Mouse (Mus musculus) CH12.LX (cell line): Measurements from ENCODE around the gene A630001G21Rik. TPM values are rescaled to one million over a fixed set of nuclear protein-coding genes. Genes with fewer than 3 reads are reported as not detected.

ENCODE experiments used
- DNase-seq: peaks from one replicate; pipeline ENCODE4 v3.0.0-alpha.2; 2013; ENCODE audit errors: extremely low read depth
- H3K27ac ChIP-seq: 2 replicates; pipeline ENCODE4 v1.5.1; 2012; ENCODE audit warnings: low read depth, mild to moderate bottlenecking, control low read depth, moderate library complexity; ENCODE audit not compliant: insufficient read depth
- H3K27me3 ChIP-seq: replicated peaks from 2 replicates; pipeline ENCODE3; 2012; ENCODE audit warnings: inconsistent platforms
- H3K36me3 ChIP-seq, 2 experiments: replicated peaks in 1 of 2; 2 replicates each; pipeline versions ENCODE3 to v1.6.1; 2012; ENCODE audit warnings: inconsistent platforms in 1 of 2, low read length in 1 of 2, mild to moderate bottlenecking in 1 of 2, mixed read lengths in 1 of 2, moderate library complexity in 1 of 2; ENCODE audit not compliant: control insufficient read depth in 1 of 2, insufficient read depth in 1 of 2
- H3K4me1 ChIP-seq, 2 experiments: 2 replicates each; pipeline ENCODE4 v1.6.1; 2012; ENCODE audit warnings: inconsistent platforms in 1 of 2, moderate library complexity in 1 of 2; ENCODE audit not compliant: insufficient read depth in 2 of 2, control insufficient read depth in 1 of 2
- H3K4me2 ChIP-seq: 2 replicates; pipeline ENCODE4 v1.6.1; 2012; ENCODE audit warnings: low read depth, mild to moderate bottlenecking, control low read depth; ENCODE audit not compliant: poor library complexity, insufficient read depth, severe bottlenecking
- H3K4me3 ChIP-seq, 3 experiments: fragments of 150-350 bp in 1 of 3; sonication (generic) in 1 of 3; replicated peaks in 1 of 3; 2 replicates each; pipeline versions ENCODE3 to v1.5.1; 2011 to 2012; ENCODE audit warnings: low read depth in 2 of 3, low read length in 2 of 3, mild to moderate bottlenecking in 2 of 3, moderate library complexity in 2 of 3, control low read depth in 1 of 3, improper control_type of control experiment in 1 of 3, inconsistent platforms in 1 of 3, mixed read lengths in 1 of 3; ENCODE audit not compliant: poor library complexity in 1 of 3
- H3K79me2 ChIP-seq: replicated peaks from 2 replicates; pipeline ENCODE4 v1.6.1; 2012; ENCODE audit warnings: mild to moderate bottlenecking, moderate library complexity; ENCODE audit not compliant: control insufficient read depth, poor library complexity, insufficient read depth, severe bottlenecking; ENCODE audit errors: extremely low read depth
- H3K9ac ChIP-seq: 2 replicates; pipeline ENCODE4 v1.6.1; 2012; ENCODE audit warnings: low read depth, mild to moderate bottlenecking, control low read depth, moderate library complexity; ENCODE audit not compliant: insufficient read depth
- H3K9me3 ChIP-seq: replicated peaks from 2 replicates; pipeline ENCODE3; 2012; ENCODE audit warnings: low read length, inconsistent platforms, mixed read lengths
- BHLHE40 ChIP-seq: IDR thresholded peaks from 2 replicates; pipeline ENCODE4 v1.6.1; 2011; ENCODE audit warnings: mild to moderate bottlenecking, low read depth, low read length, improper control_type of control experiment
- E2F4 ChIP-seq: IDR thresholded peaks from 2 replicates; pipeline ENCODE4 v1.6.1; 2011; ENCODE audit warnings: low read depth, low read length, improper control_type of control experiment; ENCODE audit not compliant: insufficient replicate concordance
- GABPA ChIP-seq: IDR thresholded peaks from 2 replicates; pipeline ENCODE4 v1.6.1; 2012; ENCODE audit warnings: low read depth, low read length, improper control_type of control experiment, inconsistent platforms; ENCODE audit not compliant: insufficient replicate concordance
- HCFC1 ChIP-seq: IDR thresholded peaks from 2 replicates; pipeline ENCODE4 v1.6.1; 2012; ENCODE audit warnings: low read depth, mild to moderate bottlenecking, inconsistent platforms, low read length, improper control_type of control experiment
- MEF2A ChIP-seq: IDR thresholded peaks from 2 replicates; pipeline ENCODE4 v1.6.1; 2014; ENCODE audit warnings: low read depth, mild to moderate bottlenecking, inconsistent platforms, low read length, improper control_type of control experiment, borderline replicate concordance
- MYC ChIP-seq: IDR thresholded peaks from 2 replicates; pipeline ENCODE4 v1.6.1; 2011; ENCODE audit warnings: low read depth, mild to moderate bottlenecking, improper control_type of control experiment, low read length
- NELFE ChIP-seq: IDR thresholded peaks from 2 replicates; pipeline ENCODE4 v1.6.1; 2011; ENCODE audit warnings: low read depth, low read length, improper control_type of control experiment
- NRF1 ChIP-seq: IDR thresholded peaks from 2 replicates; pipeline ENCODE4 v1.6.1; 2014; ENCODE audit warnings: low read depth, mild to moderate bottlenecking, inconsistent platforms, low read length, improper control_type of control experiment, moderate library complexity
- PAX5 ChIP-seq: IDR thresholded peaks from 2 replicates; pipeline ENCODE4 v1.6.1; 2012; ENCODE audit warnings: low read length, inconsistent platforms, mixed read lengths
- POLR2AphosphoS2 ChIP-seq: IDR thresholded peaks from 2 replicates; pipeline ENCODE4 v1.6.1; 2011; ENCODE audit warnings: low read depth, low read length, improper control_type of control experiment
- SIN3A ChIP-seq: IDR thresholded peaks from 2 replicates; pipeline ENCODE4 v1.6.1; 2012; ENCODE audit warnings: low read length, improper control_type of control experiment, inconsistent platforms
- SMC3 ChIP-seq: IDR thresholded peaks from 2 replicates; pipeline ENCODE4 v1.6.1; 2011; ENCODE audit warnings: low read depth, low read length, improper control_type of control experiment
- TCF12 ChIP-seq: IDR thresholded peaks from 2 replicates; pipeline ENCODE4 v1.6.1; 2014; ENCODE audit warnings: low read depth, mild to moderate bottlenecking, inconsistent platforms, low read length, improper control_type of control experiment
- USF2 ChIP-seq: conservative IDR thresholded peaks from 2 replicates; pipeline ENCODE4 v1.6.1; 2011; ENCODE audit warnings: low read depth, low read length, improper control_type of control experiment
- ZC3H11A ChIP-seq: IDR thresholded peaks from 2 replicates; pipeline ENCODE4 v1.6.1; 2012; ENCODE audit warnings: low read depth, mild to moderate bottlenecking, inconsistent platforms, low read length, improper control_type of control experiment
- ZMIZ1 ChIP-seq: IDR thresholded peaks from 2 replicates; pipeline ENCODE4 v1.6.1; 2012; ENCODE audit warnings: low read depth, mild to moderate bottlenecking, inconsistent platforms, low read length, improper control_type of control experiment
- ZNF384 ChIP-seq: IDR thresholded peaks from 2 replicates; pipeline ENCODE4 v1.6.1; 2012; ENCODE audit warnings: low read depth, low read length, improper control_type of control experiment, inconsistent platforms
- dilution Hi-C: fragments of 300-500 bp; cut with MboI; formaldehyde crosslinking; loops from 2 replicates; pipeline ENCODE4 v1.14.3; 2020; ENCODE audit warnings: low sequenced_read_pairs; ENCODE audit not compliant: extremely low pct_unique_long_range_greater_than_20kb, extremely low pct_ligation_motif_present
- in situ Hi-C: fragments of 300-500 bp; cut with MboI; formaldehyde crosslinking; loops from 3 replicates; pipeline ENCODE4 v1.14.3; 2019; ENCODE audit warnings: low sequenced_read_pairs, low pct_ligation_motif_present, low pct_unique_long_range_greater_than_20kb, mixed read lengths
- polyA plus RNA-seq: library from polyadenylated mRNA; unstranded; fragments of >175 nt; gene quantifications from 2 replicates; pipeline ENCODE4 v1.2.1, GENCODE M21; 2012; ENCODE audit warnings: low read depth; ENCODE audit not compliant: insufficient read length
- total RNA-seq, 2 experiments: library from RNA; depleted of rRNA; stranded (reverse); fragments of 300-350 nt in 1 of 2; fragments of >200 nt in 1 of 2; gene quantifications; 2 replicates each; pipeline ENCODE4 v1.2.3; 2012 to 2014

A630001G21Rik gene
- total and polyA plus RNA-seq, 3 experiments, result 55.8 to 151 (median 139) TPM

DNA sequence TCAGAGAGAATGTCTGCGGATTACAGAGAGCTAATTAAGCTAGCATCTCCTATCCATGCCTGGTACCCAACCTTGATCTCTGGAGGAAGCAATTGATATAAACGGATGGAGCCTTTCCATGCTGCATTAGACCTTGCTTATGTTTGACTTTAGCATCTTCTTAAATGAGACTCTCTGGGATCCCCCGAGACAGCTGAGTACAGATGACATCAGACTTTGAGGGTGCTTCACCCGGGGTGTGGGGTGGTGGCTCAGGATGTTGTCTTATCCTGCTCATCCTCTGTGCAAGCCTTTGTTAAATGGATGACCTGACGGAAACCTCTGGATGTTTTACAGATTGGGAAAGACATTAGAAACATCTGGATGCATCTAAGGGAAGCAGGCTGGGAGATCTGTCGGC is 48.0 kb downstream of the A630001G21Rik start:
- dilution Hi-C loops, result no loop called here
- no peaks in the 10 kb centered on the region for H3K27me3 ChIP-seq
- DNase-seq, result no peak
- H3K4me2 ChIP-seq, result no peak overlapping the region
- H3K9me3 ChIP-seq, result peaks cover 10% of the 10 kb centered on the region
- no peak overlapping the region for H3K9ac ChIP-seq
- H3K27ac ChIP-seq, result no peak overlapping the region
- no peak for TF ChIP-seq SIN3A
- no peak for TF ChIP-seq SMC3
- no peak for TF ChIP-seq PAX5
- no peak for TF ChIP-seq BHLHE40
- TF ChIP-seq POLR2AphosphoS2, result no peak
- no peak for TF ChIP-seq USF2
- TF ChIP-seq NELFE, result no peak
- TF ChIP-seq ZC3H11A, result no peak
- TF ChIP-seq ZMIZ1, result no peak
- TF ChIP-seq ZNF384, result no peak
- no peak for TF ChIP-seq HCFC1
- TF ChIP-seq NRF1, result no peak
- TF ChIP-seq TCF12, result no peak
- H3K4me3 ChIP-seq, result no peak overlapping the region
- H3K79me2 ChIP-seq, result peaks cover 90% of the 10 kb centered on the region
- in situ Hi-C loops, result no loop called here
- peaks cover 64 to 83% of the 10 kb centered on the region in 2 experiments for H3K36me3 ChIP-seq
- H3K4me1 ChIP-seq, result peaks cover 15 to 51% of the 10 kb centered on the region in 2 experiments

DNA sequence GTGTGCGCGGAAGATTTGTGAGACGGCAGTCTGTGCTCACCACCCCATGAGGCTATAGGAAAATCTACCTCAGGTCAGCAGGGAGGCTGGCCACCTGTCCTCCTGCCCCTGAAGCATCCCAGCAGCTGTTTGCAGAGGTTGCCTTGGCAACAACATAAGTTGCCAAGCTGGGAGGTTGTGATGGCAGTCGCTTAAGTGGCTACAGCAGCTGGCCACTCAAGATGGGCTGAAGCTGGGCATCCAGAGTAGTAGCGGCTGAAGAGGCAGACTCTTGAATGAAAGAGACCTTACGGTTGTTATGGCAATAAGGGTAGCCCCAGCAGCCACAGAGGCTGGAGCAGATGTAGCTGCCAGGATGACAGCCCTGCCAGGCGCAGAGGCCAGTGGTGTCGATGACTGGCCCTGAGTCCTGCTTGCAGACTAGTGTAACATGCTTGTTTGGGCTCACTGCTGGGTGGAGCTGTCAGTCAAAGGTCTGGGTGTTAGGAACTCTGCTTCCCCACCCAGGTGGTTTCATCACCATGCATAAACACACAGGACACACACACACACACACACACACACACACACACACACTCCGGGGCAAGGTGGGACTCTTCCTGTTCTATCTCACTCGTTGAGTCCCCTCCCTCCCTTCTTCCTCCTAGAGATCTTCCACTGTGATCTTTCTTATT is 58.1 kb downstream of the A630001G21Rik start:
- in situ Hi-C loops, result no loop called here
- H3K27ac ChIP-seq, result no peak overlapping the region

More for the DNA sequence above, 58.1 kb downstream of the A630001G21Rik start:
- Histone ChIP-seq H3K79me2 (peaks cover 9% of the 10 kb centered on the region), H3K4me3 (no peak overlapping the region), H3K36me3 (peaks cover 74 to 93% of the 10 kb centered on the region in 2 experiments), H3K4me1 (0 out of 4 replicates have a peak, but pooled peaks cover 0 to 4% of the 10 kb centered on the region in 2 experiments), H3K27me3 (no peaks in the 10 kb centered on the region), H3K9me3 (no peaks in the 10 kb centered on the region), H3K9ac (no peak overlapping the region), H3K4me2 (no peak overlapping the region)
- no peak for DNase-seq
- TF ChIP-seq E2F4 (no peak), ZC3H11A (no peak), GABPA (no peak), MYC (no peak), MEF2A (no peak)
- dilution Hi-C loops, result no loop called here
